Mouse (Mus musculus) monocyte, adult 2 months (primary cell): Measurements from ENCODE around the gene Sema3f.

Source experiments
- DNase-seq, 2 experiments: peaks; one replicate each; pipeline ENCODE4 v3.0.0; 2022; ENCODE audit warnings: low spot score in 2 of 2, low read depth in 1 of 2

Gene Sema3f

DNA sequence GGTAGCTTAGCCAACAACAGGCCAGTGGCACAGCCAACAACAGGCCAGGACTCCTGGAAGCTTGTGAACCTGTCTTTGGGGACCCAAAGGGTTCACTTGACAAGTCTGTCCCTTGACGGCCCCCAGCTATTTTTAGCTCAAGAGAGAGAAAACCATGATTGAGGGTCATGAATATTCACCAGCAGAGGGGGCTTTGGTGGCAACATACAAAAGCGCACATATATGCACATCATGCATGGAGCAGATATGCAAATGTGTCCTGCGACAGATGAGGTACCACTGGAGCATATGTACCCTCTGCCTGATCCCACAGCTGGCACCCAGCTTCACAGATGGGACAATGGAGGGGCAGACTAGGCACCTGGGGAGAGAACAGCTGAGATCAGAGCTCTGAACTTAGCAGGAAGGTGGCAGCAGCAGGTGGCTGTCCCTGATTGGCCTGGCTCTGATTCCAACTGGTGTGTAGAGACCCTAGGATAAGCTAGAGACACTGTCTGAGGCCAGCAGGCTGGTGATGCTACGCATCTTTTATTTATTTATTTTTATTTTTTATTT, 16.8 kb downstream of the Sema3f start:
- DNase-seq, result no peak

- no peak for DNase-seq
Measured at GRCm38 (mm10) chr9:107692785-107693184, 17.5 kb downstream of the Sema3f start.

- DNase-seq, result no peak
Measured at GRCm38 (mm10) chr9:107690391-107690790, 19.9 kb downstream of the Sema3f start.

DNA sequence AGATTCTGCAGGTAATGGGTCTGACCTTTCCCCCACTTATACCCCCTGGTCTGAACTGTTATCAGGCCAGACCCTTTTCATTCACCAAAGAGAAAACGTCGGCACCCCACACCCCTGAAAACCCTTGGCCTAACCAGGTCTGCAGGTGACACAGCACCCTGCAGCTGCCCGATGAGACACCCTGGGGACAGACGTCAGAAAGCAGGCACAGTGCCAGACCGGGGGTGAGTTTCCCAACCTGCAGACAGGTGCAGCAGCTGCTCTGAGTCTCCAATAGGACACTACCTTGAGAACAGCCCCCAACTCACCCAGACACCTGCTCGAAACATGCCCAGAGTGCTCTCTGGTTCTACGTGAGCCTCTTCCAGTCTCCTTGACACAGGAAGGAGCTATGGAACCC, 21.3 kb downstream of the Sema3f start:
- DNase-seq, result no peak

DNA sequence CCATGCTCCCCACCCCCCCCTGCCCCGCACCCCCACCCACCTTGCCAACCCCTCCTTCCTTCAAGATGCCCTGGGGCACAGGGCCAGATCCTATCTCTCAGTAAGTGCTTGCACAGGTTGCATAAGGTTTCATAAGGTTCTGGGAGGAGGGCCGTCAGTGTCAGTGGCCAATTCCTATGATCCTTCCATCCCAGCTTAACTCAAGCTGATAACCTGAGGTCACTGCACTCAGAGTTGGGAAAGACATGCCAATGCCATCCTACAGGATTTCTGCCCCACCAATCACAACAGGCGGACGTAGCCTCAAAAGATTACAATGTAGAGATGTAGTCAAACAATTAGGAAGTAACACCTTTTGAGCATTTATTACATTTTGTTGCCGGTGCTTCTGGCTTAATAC, 21.9 kb downstream of the Sema3f start:
- DNase-seq, result no peak

DNA sequence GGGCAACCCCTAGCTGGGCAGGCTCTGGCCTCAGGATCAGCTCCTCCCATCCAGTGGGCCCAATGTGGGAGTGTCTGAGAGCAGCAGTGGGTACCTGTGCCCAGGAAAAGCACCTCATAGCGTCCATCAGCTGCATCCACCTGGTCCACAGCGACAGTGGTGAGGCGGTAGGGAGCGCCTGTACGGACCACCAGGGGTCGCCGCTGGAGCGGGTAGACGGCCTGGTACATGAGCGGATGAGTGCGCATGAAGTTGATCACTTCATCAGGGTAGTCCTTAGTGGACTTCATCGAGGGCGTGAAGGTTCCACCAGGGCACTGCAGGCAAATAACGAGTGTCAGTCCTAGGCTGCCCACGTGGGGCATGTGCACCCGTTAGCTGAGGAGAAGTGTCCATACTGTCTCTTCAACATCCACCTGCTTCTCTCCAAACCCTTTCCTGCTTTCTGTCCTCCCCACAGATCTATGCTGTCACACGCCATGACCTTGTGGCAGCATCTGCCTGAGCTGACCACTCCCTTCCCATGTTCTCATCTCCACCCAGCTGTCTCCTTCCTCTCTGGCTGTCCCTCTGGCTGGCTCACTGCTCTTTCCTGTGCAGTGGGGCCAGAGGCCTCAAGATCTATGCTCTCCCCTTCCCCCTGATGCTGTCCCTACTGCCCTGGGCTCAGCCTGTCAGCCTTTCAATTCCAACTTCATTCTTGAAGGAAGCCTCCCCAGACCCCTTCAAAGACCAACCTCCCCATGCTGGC, 24.9 kb downstream of the Sema3f start:
- DNase-seq, result no peak

DNA sequence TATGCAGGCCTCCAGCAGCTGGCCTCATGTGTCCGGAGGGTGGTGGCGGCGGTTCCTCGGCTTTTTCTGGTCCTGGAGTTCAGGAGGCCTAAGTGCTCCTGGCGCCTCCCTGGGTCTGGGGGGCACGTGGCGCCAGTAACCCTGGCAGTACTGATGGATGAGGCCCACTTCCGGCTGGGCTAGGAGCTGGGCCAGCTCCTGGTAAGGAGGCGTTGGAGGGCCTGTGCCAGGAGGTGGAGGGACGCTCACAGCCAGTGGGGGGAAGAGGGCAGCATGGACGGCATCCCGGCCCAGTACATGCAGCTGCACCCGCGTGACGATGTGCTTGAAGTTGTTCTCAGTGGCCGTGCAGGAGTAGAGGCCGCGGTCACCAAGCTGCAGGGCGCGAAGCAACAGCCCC, 27.9 kb downstream of the Sema3f start:
- no peak for DNase-seq

DNA sequence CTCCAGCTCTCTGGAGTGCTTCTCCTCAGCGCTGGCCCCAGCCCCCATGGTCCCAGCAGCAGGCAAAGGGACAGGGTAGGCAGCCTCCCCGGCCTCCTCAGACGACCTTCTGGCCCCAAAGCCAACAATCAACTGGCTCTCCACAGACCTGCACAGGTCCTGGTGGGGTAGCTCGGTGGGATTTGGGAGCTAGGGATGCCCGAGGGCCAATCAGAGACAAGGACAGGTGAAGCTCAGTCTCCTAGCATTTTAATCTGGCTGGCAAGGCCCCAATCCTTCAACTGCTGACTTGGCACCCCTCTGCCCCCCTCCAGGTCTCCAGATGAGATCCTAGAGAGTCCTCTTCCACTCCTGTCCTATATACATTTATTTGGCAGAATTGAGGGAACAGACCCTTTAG, 30.8 kb downstream of the Sema3f start, which contains the start of gene Gnat1:
Gene Gnat1, minus strand, starts transcription at position 212 of the 400 bp plus-strand sequence.
- no peak for DNase-seq

DNA sequence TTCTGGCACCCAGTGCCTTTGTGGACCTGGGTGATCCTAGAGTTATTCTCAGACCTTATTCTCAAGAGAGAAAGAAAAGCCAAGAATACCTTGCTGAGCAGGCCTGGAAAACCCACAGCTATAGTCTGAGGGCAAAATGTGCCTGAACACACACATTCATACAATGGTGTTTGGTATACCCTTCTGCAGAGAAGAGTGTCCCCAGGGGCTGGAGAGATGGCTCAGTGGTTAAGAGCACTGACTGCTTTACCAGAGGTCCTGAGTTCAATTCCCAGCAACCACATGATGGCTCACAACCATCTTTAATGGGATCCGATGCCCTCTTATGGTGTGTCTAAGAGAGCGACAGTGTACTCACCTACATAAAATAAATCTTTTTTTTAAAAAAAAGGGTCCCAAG, 31.4 kb downstream of the Sema3f start:
- no peak for DNase-seq

GRCm38 (mm10) chr9:107677819-107678526, 32.3 kb downstream of the Sema3f start:
- peak in 1 of 2 experiments; percentile 57 for DNase-seq

GRCm38 (mm10) chr9:107677091-107677784, 33.0 kb downstream of the Sema3f start:
- DNase-seq, result peak in 1 of 2 experiments; percentile 22

DNA sequence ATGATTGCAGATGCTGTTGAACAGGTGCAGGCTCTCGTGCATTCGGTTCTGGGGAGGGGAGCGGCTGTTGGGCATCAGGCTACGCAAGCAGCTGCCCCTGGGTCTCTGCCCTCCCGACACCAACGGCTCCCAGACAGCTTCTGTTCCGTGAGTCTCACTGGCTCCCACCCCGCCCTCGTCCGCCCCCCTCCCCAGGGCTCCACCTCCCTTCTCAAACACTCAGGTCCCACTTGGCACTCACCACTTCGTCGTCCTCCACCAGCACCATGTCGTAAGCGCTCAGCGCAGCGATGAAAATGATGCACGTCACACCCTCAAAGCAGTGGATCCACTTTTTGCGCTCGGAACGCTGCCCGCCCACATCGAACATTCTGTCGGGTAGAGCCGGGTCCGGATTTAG, 34.0 kb downstream of the Sema3f start:
- no peak for DNase-seq

- no peak for DNase-seq
Measured at GRCm38 (mm10) chr9:107675671-107676301, 34.5 kb downstream of the Sema3f start.

DNA sequence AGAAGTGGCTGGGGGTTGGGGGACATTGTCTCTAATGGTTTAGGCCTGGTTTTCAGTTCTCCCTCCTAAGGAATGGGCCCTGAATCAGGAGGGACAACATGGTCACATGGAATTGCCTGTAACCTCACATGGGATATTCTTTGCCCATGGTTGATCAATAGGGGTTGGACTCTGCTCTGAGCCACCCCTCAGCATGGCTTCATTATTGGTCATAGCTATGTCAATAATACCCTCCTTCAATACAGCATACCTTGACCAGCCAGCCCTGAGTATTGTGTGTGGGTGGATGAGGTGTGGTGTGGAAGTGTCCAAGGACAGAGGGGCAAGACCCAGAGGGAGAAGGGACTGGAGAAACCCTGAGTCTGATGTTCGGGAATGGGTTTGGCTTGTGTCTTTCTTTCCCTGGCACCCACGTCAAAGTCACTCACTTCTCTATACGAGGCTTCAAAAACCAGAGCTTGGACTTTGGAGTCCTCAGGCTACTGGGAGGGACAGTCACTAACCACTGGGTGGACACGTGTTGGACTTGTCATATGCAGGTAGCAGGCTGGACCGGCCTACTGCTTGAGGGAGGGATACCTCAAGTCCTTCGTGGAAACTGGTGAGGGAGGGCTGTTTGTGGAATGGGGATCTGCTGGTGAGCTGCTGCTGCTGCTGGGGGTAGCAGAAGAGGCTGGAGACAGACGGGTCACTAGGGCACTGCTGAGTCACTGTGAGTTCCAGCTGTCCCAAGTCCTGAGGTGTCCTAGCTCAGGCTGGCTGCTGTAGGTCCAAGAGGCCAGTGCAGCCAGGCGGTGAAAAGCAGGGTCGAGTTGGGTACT, 35.5 kb downstream of the Sema3f start:
- no peak for DNase-seq

GRCm38 (mm10) chr9:107670259-107670658, 40.0 kb downstream of the Sema3f start:
- DNase-seq, result no peak

- DNase-seq, result no peak
Measured at GRCm38 (mm10) chr9:107669480-107669945, 40.8 kb downstream of the Sema3f start, which contains the start of gene Slc38a3. TSS of gene Slc38a3 (minus strand) at chr9:107669530.

GRCm38 (mm10) chr9:107668916-107669315, 41.4 kb downstream of the Sema3f start:
- no peak for DNase-seq

GRCm38 (mm10) chr9:107668011-107668410, 42.3 kb downstream of the Sema3f start:
- no peak for DNase-seq

DNA sequence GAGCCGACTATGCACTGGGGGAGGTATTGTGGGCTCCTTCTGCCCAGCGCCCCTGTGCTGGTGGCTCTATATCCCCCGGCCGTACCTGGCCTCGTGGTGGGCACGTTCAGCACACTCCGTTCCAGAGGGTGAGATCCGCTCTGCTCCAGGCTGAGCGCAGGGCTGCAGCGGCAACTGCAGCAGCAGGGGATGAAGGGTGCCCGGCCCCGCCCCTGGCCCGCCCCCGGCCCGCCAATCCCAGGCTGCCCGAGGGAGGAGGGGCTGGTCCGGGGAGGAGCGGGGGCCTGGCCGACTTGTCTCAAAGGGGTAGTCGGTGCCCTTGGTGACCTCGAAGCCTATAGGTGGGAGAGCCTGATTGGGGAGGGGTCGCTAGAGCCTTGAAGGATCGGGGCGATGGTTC, 43.1 kb downstream of the Sema3f start:
- no peak for DNase-seq

GRCm38 (mm10) chr9:107666751-107667205, 43.5 kb downstream of the Sema3f start:
- no peak for DNase-seq
